Mouse (Mus musculus) left cerebral cortex, postnatal 10 days (tissue): Measurements from ENCODE around the gene Uqcc3. TPM values are rescaled to one million over a fixed set of nuclear protein-coding genes. Genes with fewer than 3 reads are reported as not detected.

Source experiments
- DNase-seq, 2 experiments: peaks; one replicate each; pipeline ENCODE4 v3.0.0; 2021 to 2022; ENCODE audit warnings: low spot score in 2 of 2, mixed read lengths in 1 of 2; ENCODE audit errors: extremely low spot score in 1 of 2
- intact Hi-C: fragments of 180-260 bp; cut with DNase I; formaldehyde crosslinking; loops from one replicate; pipeline ENCODE4 v1.15.1; 2025
- microRNA-seq: library from miRNA; unstranded; fragments of <30 nt; microRNA quantifications from one replicate; pipeline ENCODE4 v1.2.0, GENCODE M21; 2022
- total RNA-seq, 2 experiments: library from RNA; stranded (reverse); gene quantifications; 2 replicates each; pipeline ENCODE4 v1.2.3; 2021

Uqcc3 gene
- total RNA-seq, 2 experiments from 2014 or later = 26.1 to 33.3 TPM

- DNase-seq = no peak
- intact Hi-C loops = no loop called here
Measured at GRCm38 (mm10) chr19:8832971-8833370, 47.8 kb downstream of the Uqcc3 start.

GRCm38 (mm10) chr19:8831262-8831661 is 49.5 kb downstream of the Uqcc3 start:
- DNase-seq = no peak
- intact Hi-C loops = no loop called here

- DNase-seq = no peak
- intact Hi-C loops = no loop called here
Measured at GRCm38 (mm10) chr19:8830664-8831063, 50.1 kb downstream of the Uqcc3 start.

Small RNA genes lying within 50 kb of the gene (microRNA-seq; reads per million reads assigned to microRNA genes)
- not detected for gene Mir5136

Other genes starting within 250 kb of the Uqcc3 start
- gene Chrm1, start 217.1 kb downstream of the Uqcc3 start, total RNA-seq = 100 to 1,000 TPM; 119 to 128 TPM
- 100 to 1,000 TPM; 195 to 198 TPM for gene Slc3a2, start 157.6 kb downstream of the Uqcc3 start, total RNA-seq
- 10 to 100 TPM; 47.3 to 47.4 TPM for gene Wdr74, start 145.1 kb downstream of the Uqcc3 start, total RNA-seq
- 1 to 10 TPM; 1.3 to 2.2 TPM for gene 1700092M07Rik, start 140.2 kb downstream of the Uqcc3 start, total RNA-seq
- gene Stx5a, start 139.5 kb downstream of the Uqcc3 start, total RNA-seq = 10 to 100 TPM; 68.1 to 69.0 TPM
- 10 to 100 TPM; 72.7 to 76.2 TPM for gene Nxf1, start 123.8 kb downstream of the Uqcc3 start, total RNA-seq
- gene Tmem223, start 109.9 kb downstream of the Uqcc3 start, total RNA-seq = 10 to 100 TPM; 87.9 to 93.9 TPM
- gene Tmem179b, start 106.5 kb downstream of the Uqcc3 start, total RNA-seq = 1 to 10 TPM; 7.2 to 8.9 TPM
- 10 to 100 TPM; 16.4 to 17.8 TPM for gene Taf6l, start 94.5 kb downstream of the Uqcc3 start, total RNA-seq
- 100 to 1,000 TPM; 109 to 110 TPM for gene Polr2g, start 82.3 kb downstream of the Uqcc3 start, total RNA-seq
- 1 to 10 TPM; 4.5 to 5.5 TPM for gene Zbtb3, start 78.4 kb downstream of the Uqcc3 start, total RNA-seq
- gene Ttc9c, start 61.6 kb downstream of the Uqcc3 start, total RNA-seq = 10 to 100 TPM; 27.7 to 29.0 TPM
- gene Hnrnpul2, start 60.9 kb downstream of the Uqcc3 start, total RNA-seq = 10 to 100 TPM; 98.6 to 98.9 TPM
- gene AC129217.1, start 51.1 kb downstream of the Uqcc3 start, total RNA-seq = 1 to 10 TPM in 1 of 2 experiments, not detected in 1; 1.9 TPM
- gene Bscl2, start 43.5 kb downstream of the Uqcc3 start, total RNA-seq = 10 to 100 TPM; 96.1 to 97.0 TPM
- gene Gng3, start 41.7 kb downstream of the Uqcc3 start, total RNA-seq = 100 to 1,000 TPM; 319 to 328 TPM
- gene Lrrn4cl, start 30.2 kb downstream of the Uqcc3 start, total RNA-seq = 1 to 10 TPM in 1 of 2 experiments, under 1 TPM in 1; 0.43 to 1.0 TPM
- 100 to 1,000 TPM; 101 TPM for gene Ubxn1, start 9.4 kb downstream of the Uqcc3 start, total RNA-seq
- gene Lbhd1, start 2.8 kb upstream of the Uqcc3 start, total RNA-seq = 1 to 10 TPM; 3.4 to 7.9 TPM
- not detected for gene Gm49403, start 3.0 kb upstream of the Uqcc3 start, total RNA-seq
- 10 to 100 TPM; 19.5 to 23.4 TPM for gene 1810009A15Rik, start 7.9 kb upstream of the Uqcc3 start, total RNA-seq
- gene Gm49416, start 8.0 kb upstream of the Uqcc3 start, total RNA-seq = 1 to 10 TPM in 1 of 2 experiments, not detected in 1; 1.7 TPM
- gene Ints5, start 12.1 kb upstream of the Uqcc3 start, total RNA-seq = 10 to 100 TPM; 22.0 to 23.1 TPM
- 10 to 100 TPM; 94.4 to 96.8 TPM for gene Ganab, start 17.1 kb upstream of the Uqcc3 start, total RNA-seq
- gene B3gat3, start 39.5 kb upstream of the Uqcc3 start, total RNA-seq = 100 to 1,000 TPM; 141 to 144 TPM
- gene Rom1, start 48.4 kb upstream of the Uqcc3 start, total RNA-seq = 1 to 10 TPM; 2.1 to 2.4 TPM
- gene Eml3, start 48.6 kb upstream of the Uqcc3 start, total RNA-seq = 1 to 10 TPM; 7.5 to 8.5 TPM
- gene Mta2, start 61.0 kb upstream of the Uqcc3 start, total RNA-seq = 10 to 100 TPM; 50.2 to 52.4 TPM
- 10 to 100 TPM; 14.6 to 16.0 TPM for gene Tut1, start 72.9 kb upstream of the Uqcc3 start, total RNA-seq
- 100 to 1,000 TPM; 228 to 251 TPM for gene Eef1g, start 86.1 kb upstream of the Uqcc3 start, total RNA-seq
- 10 to 100 TPM; 14.5 to 17.8 TPM for gene Ahnak, start 108.4 kb upstream of the Uqcc3 start, total RNA-seq
- gene Scgb1a1, start 207.0 kb upstream of the Uqcc3 start, total RNA-seq = not detected